Comparison of ENCODE assay signal across 10 mouse cellular contexts in genomic region chr8:121909663-121910062, GRCm38 (mm10). TPM values are rescaled to one million over a fixed set of nuclear protein-coding genes. Genes with fewer than 3 reads are reported as not detected.
DNase-seq lines count a peak whose midpoint lies in the region; ATAC-seq and TF ChIP-seq lines count a peak whose summit lies in the region.
"Had no signal": no experiment of that assay in that cellular context is flagged by ENCODE, and none has a peak within 500 bp of the region (broad histone marks: within the 10 kb centered on the region; RNA-seq: fewer than 3 reads in every experiment).

No protein-coding gene starts in this region.

- no peaks in the 10 kb centered on the region for H3K36me3 ChIP-seq in kidney, adult 2 months (ENCODE audit: control insufficient read depth, insufficient read depth, low read length)
- no peaks in the 10 kb centered on the region for H3K36me3 ChIP-seq in kidney, embryonic 15.5 days
- H3K36me3 ChIP-seq in limb, embryonic 10.5 days, result no peaks in the 10 kb centered on the region
- H3K36me3 ChIP-seq: embryonic facial prominence, embryonic 15.5 days; neural tube, embryonic 12.5 days had no signal

- no peak overlapping the region for H3K27ac ChIP-seq in kidney, adult 2 months (ENCODE audit: insufficient read depth, low read depth, low read length)
- no peak overlapping the region for H3K27ac ChIP-seq in kidney, embryonic 15.5 days
- no peak overlapping the region for H3K27ac ChIP-seq in limb, embryonic 10.5 days
- H3K27ac ChIP-seq: embryonic facial prominence, embryonic 15.5 days; neural tube, embryonic 12.5 days had no signal

- no peak overlapping the region for H3K4me3 ChIP-seq in kidney, adult 2 months (ENCODE audit: insufficient read depth, low read depth, low read length)
- no peak overlapping the region for H3K4me3 ChIP-seq in kidney, embryonic 15.5 days (replicated peaks)
- no peak overlapping the region for H3K4me3 ChIP-seq in limb, embryonic 10.5 days
- H3K4me3 ChIP-seq: embryonic facial prominence, embryonic 15.5 days; neural tube, embryonic 12.5 days had no signal

- DNase-seq in kidney, adult 2 months, result peak; percentile 73
- DNase-seq in NIH3T3 (ENCODE audit: low read depth), result peak; percentile 93
- DNase-seq in cerebellum, postnatal 4 days (ENCODE audit: low spot score in 2 of 2), result peak; percentile 71 to 82
- peak; percentile 80 to 86 for DNase-seq in heart, postnatal 14 days
- DNase-seq in limb, embryonic 10.5 days (ENCODE audit: low spot score), result peak; percentile 76
- DNase-seq in retina, adult 2 months (ENCODE audit: low read depth, low spot score), result peak; percentile 67
- DNase-seq in thymus, postnatal 36 days, result peak; percentile 68 to 73

- no peak overlapping the region for H3K4me2 ChIP-seq in kidney, embryonic 15.5 days
- H3K4me2 ChIP-seq: embryonic facial prominence, embryonic 15.5 days; neural tube, embryonic 12.5 days had no signal

- WGBS in kidney, adult 2 months, result 4% methylated on average over 6 of the region's 6 CpGs
- WGBS in kidney, embryonic 15.5 days, result 7% methylated on average over 6 of the region's 6 CpGs
- 6% methylated on average over 6 of the region's 6 CpGs for WGBS in limb, embryonic 10.5 days

- intact Hi-C loops in heart, postnatal 14 days (cut with DNase I), result loop anchor here (1.0 kb wide), 2 partner anchors 35 to 59 kb away; no protein-coding TSS in a partner anchor

- TF ChIP-seq POLR2A in kidney, adult 2 months (IDR thresholded peaks at IDR 0.05; ENCODE audit: low read depth, low read length), result no peak

- no peaks in the 10 kb centered on the region for H3K27me3 ChIP-seq in kidney, adult 2 months (replicated peaks; ENCODE audit: control insufficient read depth, insufficient read depth, low read length)
- H3K27me3 ChIP-seq in kidney, embryonic 15.5 days, result peaks cover 9% of the 10 kb centered on the region; the same call in 1 of the 2 replicates
- peaks cover 13% of the 10 kb centered on the region; the same call in 1 of the 2 replicates for H3K27me3 ChIP-seq in limb, embryonic 10.5 days (ENCODE audit: low read depth, poor library complexity, severe bottlenecking)
- H3K27me3 ChIP-seq: neural tube, embryonic 12.5 days had no signal

- H3K9ac ChIP-seq in kidney, embryonic 15.5 days, result no peak overlapping the region
- H3K9ac ChIP-seq: embryonic facial prominence, embryonic 15.5 days; neural tube, embryonic 12.5 days had no signal

- H3K4me1 ChIP-seq in kidney, adult 2 months (ENCODE audit: control insufficient read depth, insufficient read depth, low read length), result no peaks in the 10 kb centered on the region
- H3K4me1 ChIP-seq in kidney, embryonic 15.5 days, result peaks cover 45% of the 10 kb centered on the region
- H3K4me1 ChIP-seq in limb, embryonic 10.5 days, result peaks cover 49% of the 10 kb centered on the region

- no peak for ATAC-seq in kidney, embryonic 15.5 days (replicated peaks; ENCODE audit: low FRiP score)

- H3K9me3 ChIP-seq in kidney, embryonic 15.5 days (replicated peaks), result no peaks in the 10 kb centered on the region
- H3K9me3 ChIP-seq in limb, embryonic 10.5 days (replicated peaks), result no peaks in the 10 kb centered on the region
- H3K9me3 ChIP-seq: embryonic facial prominence, embryonic 15.5 days; neural tube, embryonic 12.5 days had no signal

- TF ChIP-seq CTCF in kidney, adult 2 months (conservative IDR thresholded peaks at IDR 0.05; ENCODE audit: insufficient read depth, insufficient read length, low read depth, low read length), result peak; percentile 57

RNA-seq across cellular contexts. Expression of gene Slc7a5, which starts 2.2 kb away (rescaled TPM):
- polyA plus RNA-seq in kidney, adult 2 months (2012; rRNA removed), result 4.3 and 4.6 TPM in 2 replicates
- 16.7 and 19.3 TPM in 2 replicates for polyA plus RNA-seq in kidney, embryonic 15.5 days (2015; fragmentation: Nextera tagmentation; extraction: Ambion mirVana)
- 1 to 10 TPM; 6.7 to 7.0 TPM for total RNA-seq in heart, postnatal 14 days (2021)
- 16.8 and 19.3 TPM in 2 replicates for polyA plus RNA-seq in limb, embryonic 10.5 days (2016; fragmentation: Nextera tagmentation; extraction: Ambion mirVana)

RNA-seq across cellular contexts. Expression of gene Car5a, which starts 35.0 kb away (rescaled TPM):
- 13.4 and 17.9 TPM in 2 replicates for polyA plus RNA-seq in kidney, adult 2 months (2012; rRNA removed)
- 0.40 TPM in 1 of 2 replicates, not detected in the other for polyA plus RNA-seq in kidney, embryonic 15.5 days (2015; fragmentation: Nextera tagmentation; extraction: Ambion mirVana)
- not detected for total RNA-seq in heart, postnatal 14 days (2021)
- 0.20 TPM in 1 of 2 replicates, not detected in the other for polyA plus RNA-seq in limb, embryonic 10.5 days (2016; fragmentation: Nextera tagmentation; extraction: Ambion mirVana)

RNA-seq across cellular contexts. Expression of gene Banp, which starts 39.9 kb away (rescaled TPM):
- 35.7 and 44.9 TPM in 2 replicates for polyA plus RNA-seq in kidney, adult 2 months (2012; rRNA removed)
- 41.2 and 43.3 TPM in 2 replicates for polyA plus RNA-seq in kidney, embryonic 15.5 days (2015; fragmentation: Nextera tagmentation; extraction: Ambion mirVana)
- 10 to 100 TPM; 16.0 to 24.5 TPM for total RNA-seq in heart, postnatal 14 days (2021)
- polyA plus RNA-seq in limb, embryonic 10.5 days (2016; fragmentation: Nextera tagmentation; extraction: Ambion mirVana), result 55.4 and 60.0 TPM in 2 replicates

Comparison
In these comparisons a context has a peak if more than half of its experiments do, and no peak if none do; other contexts are left out.
1. RNA of gene Car5a, which starts 35.0 kb away (polyA plus RNA-seq): 13.4 to 17.9 TPM in kidney, adult 2 months; 0.40 TPM in kidney, embryonic 15.5 days and 0.20 TPM in limb, embryonic 10.5 days; every median in the first group is over 10 times any median in the second.
2. Peak in every context shown above with its lines, with median percentiles within 50 percentile points of each other: DNase-seq.